Mouse (Mus musculus) forebrain, embryonic 14.5 days (tissue): ENCODE data around the gene Zfp949. TPM values are rescaled to one million over a fixed set of nuclear protein-coding genes. Genes with fewer than 3 reads are reported as not detected.
"Not testable (repeated sequence)": the region's sequence is repeated elsewhere in the genome, so short reads cannot be mapped to it uniquely, and the experiment has no call there.

Source experiments
- ATAC-seq: fragments of 200-750 bp; cut with Nextera tagmentation; 2 replicates; pipeline ENCODE4 v1.8.0; 2017; ENCODE audit warnings: mild to moderate bottlenecking, moderate library complexity
- DNase-seq: peaks from one replicate; pipeline ENCODE4 v3.0.0-alpha.2; 2015; ENCODE audit warnings: low spot score
- H3K27ac ChIP-seq: fragments of 300-500 bp; sonication (generic); 2 replicates; pipeline ENCODE4 v1.5.1; 2014; ENCODE audit warnings: low read depth, mild to moderate bottlenecking, control low read depth, low read length, moderate library complexity
- H3K27me3 ChIP-seq: fragments of 300-500 bp; sonication (generic); replicated peaks from 2 replicates; pipeline ENCODE4 v1.6.1; 2014; ENCODE audit warnings: low read length, control low read depth, mixed read lengths; ENCODE audit not compliant: control insufficient read depth, insufficient read depth
- H3K36me3 ChIP-seq: fragments of 300-500 bp; sonication (generic); 2 replicates; pipeline ENCODE4 v1.6.1; 2014; ENCODE audit warnings: low read length, control low read depth; ENCODE audit not compliant: control insufficient read depth, insufficient read depth
- H3K4me1 ChIP-seq: fragments of 300-500 bp; sonication (generic); 2 replicates; pipeline ENCODE4 v1.6.1; 2014; ENCODE audit warnings: antibody characterized with exemption, low read length, control low read depth; ENCODE audit not compliant: control insufficient read depth, insufficient read depth
- H3K4me2 ChIP-seq: fragments of 300-500 bp; sonication (generic); 2 replicates; pipeline ENCODE4 v1.6.1; 2014; ENCODE audit warnings: mild to moderate bottlenecking, control low read depth, low read length
- H3K4me3 ChIP-seq: fragments of 300-500 bp; sonication (generic); 2 replicates; pipeline ENCODE4 v1.5.1; 2014; ENCODE audit warnings: low read depth, low read length, control low read depth
- H3K9ac ChIP-seq: fragments of 300-500 bp; sonication (generic); 2 replicates; pipeline ENCODE4 v1.6.1; 2014; ENCODE audit warnings: mild to moderate bottlenecking, low read length, control low read depth, moderate library complexity
- H3K9me3 ChIP-seq: fragments of 300-500 bp; sonication (generic); replicated peaks from 2 replicates; pipeline ENCODE4 v1.6.1; 2016; ENCODE audit warnings: low read length, control low read depth, mixed read lengths; ENCODE audit not compliant: control insufficient read depth
- WGBS: fragments of 180-500 bp; shearing (Covaris S2); extraction: QIAGEN DNeasy Blood & Tissue Kit; methylation state at CpG from one replicate; pipeline ENCODE4 v1.1.7; 2014; 5-methylcytosine and 5-hydroxymethylcytosine counted together
- polyA plus RNA-seq: library from polyadenylated mRNA; unstranded; fragments of >200 nt; fragmentation: Nextera tagmentation; extraction: Ambion mirVana; gene quantifications from 2 replicates; pipeline ENCODE4 v1.2.1, GENCODE M21; 2014

Zfp949 gene
- polyA plus RNA-seq, 1 experiment from 2014 or later, result 11.8 TPM

- H3K27ac ChIP-seq, result no peak overlapping the region
- WGBS, result 98% methylated on average over 14 of the region's 14 CpGs
- no peaks in the 10 kb centered on the region for H3K9me3 ChIP-seq
- H3K27me3 ChIP-seq, result no peaks in the 10 kb centered on the region
- no peak overlapping the region for H3K9ac ChIP-seq
- no peak overlapping the region for H3K4me3 ChIP-seq
- H3K4me2 ChIP-seq, result no peak overlapping the region
- ATAC-seq (no peak), DNase-seq (no peak)
- H3K4me1 ChIP-seq, result peaks cover 17% of the 10 kb centered on the region
- peaks cover 15% of the 10 kb centered on the region for H3K36me3 ChIP-seq
These were observed 5.3 kb downstream of the Zfp949 start for GRCm38 (mm10) chr9:88553071-88553470.

GRCm38 (mm10) chr9:88558146-88558545 is 10.3 kb downstream of the Zfp949 start:
- ATAC-seq, result peak; percentile 58; the same call in 1 of the 2 replicates
- H3K36me3 ChIP-seq, result peaks cover 31% of the 10 kb centered on the region

GRCm38 (mm10) chr9:88561476-88561875 is 13.7 kb downstream of the Zfp949 start:
- WGBS, result 93% methylated on average over 2 of the region's 2 CpGs
- not testable (repeated sequence) for H3K4me1 ChIP-seq, H3K9ac ChIP-seq, H3K27ac ChIP-seq, H3K27me3 ChIP-seq, H3K4me3 ChIP-seq, H3K9me3 ChIP-seq, H3K4me2 ChIP-seq, ATAC-seq, DNase-seq
- peaks cover 25% of the 10 kb centered on the region for H3K36me3 ChIP-seq

More at GRCm38 (mm10) chr9:88558146-88558545, 10.3 kb downstream of the Zfp949 start:
- no peaks in the 10 kb centered on the region for H3K9me3 ChIP-seq
- peak; percentile 23 for DNase-seq
- H3K4me2 ChIP-seq, result no peak overlapping the region
- WGBS, result 71% methylated on average over 4 of the region's 4 CpGs
- H3K27me3 ChIP-seq, result no peaks in the 10 kb centered on the region
- H3K4me1 ChIP-seq, result no peaks in the 10 kb centered on the region
- H3K9ac ChIP-seq, result no peak overlapping the region
- H3K4me3 ChIP-seq, result no peak overlapping the region
- H3K27ac ChIP-seq, result no peak overlapping the region

GRCm38 (mm10) chr9:88570471-88570870 is 22.7 kb downstream of the Zfp949 start:
- H3K4me1 ChIP-seq, H3K9ac ChIP-seq, H3K27ac ChIP-seq, H3K4me2 ChIP-seq, DNase-seq, H3K27me3 ChIP-seq, ATAC-seq, H3K4me3 ChIP-seq: not testable (repeated sequence)
- WGBS, result 98% methylated on average over 3 of the region's 3 CpGs
- peaks cover 30% of the 10 kb centered on the region for H3K9me3 ChIP-seq
- peaks cover 38% of the 10 kb centered on the region for H3K36me3 ChIP-seq

GRCm38 (mm10) chr9:88580591-88580990 is 32.8 kb downstream of the Zfp949 start, which contains the start of gene Trim43a:
Trim43a (plus strand) TSS chr9:88580891.
- not testable (repeated sequence) for H3K27ac ChIP-seq, H3K4me2 ChIP-seq, H3K36me3 ChIP-seq, H3K4me1 ChIP-seq, DNase-seq, H3K27me3 ChIP-seq, H3K9ac ChIP-seq, H3K9me3 ChIP-seq, H3K4me3 ChIP-seq, ATAC-seq
- 76% methylated on average over 2 of the region's 2 CpGs for WGBS

- H3K9me3 ChIP-seq, H3K27me3 ChIP-seq, ATAC-seq, DNase-seq, H3K4me2 ChIP-seq, H3K4me3 ChIP-seq, H3K9ac ChIP-seq, H3K4me1 ChIP-seq, H3K27ac ChIP-seq, H3K36me3 ChIP-seq: not testable (repeated sequence)
- 84% methylated on average over 6 of the region's 6 CpGs for WGBS
These were observed 45.9 kb downstream of the Zfp949 start for GRCm38 (mm10) chr9:88593708-88594107.

GRCm38 (mm10) chr9:88599206-88600162 is 51.7 kb downstream of the Zfp949 start:
- not testable (repeated sequence) for H3K9me3 ChIP-seq, H3K4me1 ChIP-seq, H3K27ac ChIP-seq, H3K36me3 ChIP-seq, H3K27me3 ChIP-seq
- Histone ChIP-seq H3K4me2 (peak overlapping the region; percentile 46), H3K9ac (peak overlapping the region; percentile 43), H3K4me3 (peak overlapping the region; percentile 25)
- peak; percentile 99 for ATAC-seq
- DNase-seq, result peak; percentile 96
- 0% methylated on average over 44 of the region's 50 CpGs for WGBS
